Mouse (Mus musculus): ENCODE data around the gene Casq1. TPM values are rescaled to one million over a fixed set of nuclear protein-coding genes. Genes with fewer than 3 reads are reported as not detected.

Casq1 gene
- polyA plus RNA-seq, 1 experiment from 2014 or later, result 3.6 TPM

DNA sequence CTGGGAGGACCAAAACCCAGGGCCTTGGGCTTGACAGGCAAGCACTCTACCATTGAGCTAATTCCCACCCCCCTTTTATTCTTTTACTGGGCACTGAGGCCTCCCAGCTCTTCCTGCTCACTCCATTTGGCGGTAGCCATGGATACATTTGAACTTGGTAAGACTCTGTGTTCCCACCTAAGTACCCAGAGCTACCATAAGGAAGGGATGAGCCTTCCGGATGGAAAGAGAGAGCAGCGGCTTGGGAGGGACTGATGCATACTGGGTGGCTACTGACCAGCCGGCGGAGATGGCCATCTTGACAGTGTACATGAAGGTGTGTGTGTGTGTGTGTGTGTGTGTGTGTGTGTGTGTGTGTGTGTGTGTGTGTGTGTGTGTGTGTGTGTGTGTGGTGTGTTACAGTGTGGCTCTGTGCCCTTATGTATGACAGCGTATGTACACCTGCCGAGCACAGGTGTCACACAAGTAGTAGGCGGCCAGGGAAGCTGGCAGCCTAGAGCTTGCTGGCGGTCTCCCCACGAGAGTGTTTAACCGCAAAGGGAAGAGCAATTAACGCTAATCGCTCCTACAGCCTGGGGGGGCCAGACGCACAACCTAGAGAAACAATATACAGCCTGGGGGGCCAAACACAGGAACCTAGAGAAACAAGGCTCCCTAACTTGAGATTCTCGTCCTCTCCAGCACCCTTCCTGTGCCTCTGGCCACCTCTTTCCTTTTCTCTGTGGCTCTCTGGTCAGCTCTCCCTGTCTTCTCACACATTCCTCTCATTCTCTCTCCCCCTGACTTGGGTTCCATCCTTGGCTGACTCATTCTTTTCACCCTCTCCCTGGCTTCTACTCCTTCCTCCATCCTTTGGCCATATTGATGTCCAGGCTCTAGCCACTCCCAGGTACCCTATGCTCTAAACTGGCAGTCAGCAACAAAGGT, 14.6 kb downstream of the Casq1 start:
- H3K4me1 ChIP-seq, result peaks cover 64% of the 10 kb centered on the region
- peak overlapping the region; percentile 79 for H3K9ac ChIP-seq

DNA sequence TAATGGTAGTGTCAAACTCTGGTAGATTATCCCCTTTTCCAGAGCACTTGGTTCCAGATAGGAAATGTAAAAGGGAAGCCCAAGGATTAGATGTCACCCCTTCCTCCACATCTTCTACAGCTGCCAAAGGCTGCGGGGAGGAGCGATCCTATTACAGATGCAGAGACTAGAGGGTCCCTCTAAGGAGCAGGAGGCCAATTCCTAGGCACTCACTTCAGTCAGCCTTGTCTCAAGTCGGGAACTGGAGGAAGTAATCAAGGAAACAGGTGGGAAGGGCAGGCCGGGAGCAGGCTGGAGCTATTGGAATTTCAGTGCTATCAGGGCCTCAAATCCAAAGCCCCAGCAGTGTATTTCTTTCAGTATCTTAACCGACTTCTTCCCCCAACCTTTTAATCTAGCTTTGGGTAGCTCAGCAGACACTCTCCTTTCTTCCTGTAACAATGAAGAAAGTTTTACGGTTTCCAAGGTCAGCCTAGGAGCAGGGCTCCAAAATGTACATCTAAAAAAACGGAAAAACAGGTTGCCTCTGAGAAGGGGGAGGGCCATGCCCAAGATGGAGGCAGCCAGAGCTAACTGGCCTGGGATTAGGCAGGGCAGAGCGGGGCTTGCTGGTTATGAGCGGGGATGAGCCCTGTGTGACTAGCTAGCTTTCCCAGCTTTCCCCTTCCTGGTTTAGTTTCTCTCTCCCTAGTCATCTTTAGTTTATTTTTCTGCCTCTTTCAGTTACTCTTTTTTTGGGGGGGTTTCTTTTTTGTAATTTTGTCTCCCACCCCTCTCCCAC, 15.4 kb downstream of the Casq1 start:
- Histone ChIP-seq H3K4me1 (peaks cover 64% of the 10 kb centered on the region), H3K4me3 (peak overlapping the region; percentile 65; the same call in 1 of the 2 replicates)
- WGBS, result 27% methylated on average over 9 of the region's 9 CpGs

More for the DNA sequence above, 14.6 kb downstream of the Casq1 start:
- H3K9me3 ChIP-seq, result no peaks in the 10 kb centered on the region
- peak overlapping the region; percentile 77 for H3K4me2 ChIP-seq (replicated peaks)
- H3K27ac ChIP-seq, result peak overlapping the region; percentile 83
- peaks cover 17% of the 10 kb centered on the region for H3K36me3 ChIP-seq
- peak overlapping the region; percentile 65 for H3K4me3 ChIP-seq
- WGBS, result 39% methylated on average over 15 of the region's 15 CpGs
- no peak for ATAC-seq (ENCODE audit: insufficient number of reproducible peaks, insufficient read depth, low FRiP score, low TSS enrichment)
- H3K27me3 ChIP-seq, result no peaks in the 10 kb centered on the region

GRCm38 (mm10) chr1:172203566-172203965, 16.1 kb downstream of the Casq1 start:
- H3K4me1 ChIP-seq, result peaks cover 64% of the 10 kb centered on the region
- no peak overlapping the region for H3K4me3 ChIP-seq
- ATAC-seq (ENCODE audit: insufficient number of reproducible peaks, insufficient read depth, low FRiP score, low TSS enrichment), result no peak
- peak overlapping the region; percentile 83 for H3K27ac ChIP-seq
- H3K27me3 ChIP-seq, result no peaks in the 10 kb centered on the region
- H3K4me2 ChIP-seq (replicated peaks), result peak overlapping the region; percentile 77
- no peaks in the 10 kb centered on the region for H3K9me3 ChIP-seq
- no peak overlapping the region for H3K9ac ChIP-seq
- 7% methylated on average over 4 of the region's 4 CpGs for WGBS
- H3K36me3 ChIP-seq, result peaks cover 31% of the 10 kb centered on the region

More for the DNA sequence above, 15.4 kb downstream of the Casq1 start:
- no peak overlapping the region; the same call in 1 of the 2 replicates for H3K9ac ChIP-seq
- peaks cover 26% of the 10 kb centered on the region for H3K36me3 ChIP-seq
- no peaks in the 10 kb centered on the region for H3K27me3 ChIP-seq
- H3K4me2 ChIP-seq (replicated peaks), result peak overlapping the region; percentile 77
- peak overlapping the region; percentile 83 for H3K27ac ChIP-seq
- no peak for ATAC-seq (ENCODE audit: insufficient number of reproducible peaks, insufficient read depth, low FRiP score, low TSS enrichment)
- H3K9me3 ChIP-seq, result no peaks in the 10 kb centered on the region

GRCm38 (mm10) chr1:172202894-172203522, 16.7 kb downstream of the Casq1 start:
- 24% methylated on average over 2 of the region's 2 CpGs for WGBS
- H3K9me3 ChIP-seq, result no peaks in the 10 kb centered on the region
- peak; percentile 7; the same call in 1 of the 2 replicates for ATAC-seq (ENCODE audit: insufficient number of reproducible peaks, insufficient read depth, low FRiP score, low TSS enrichment)
- peak overlapping the region; percentile 77 for H3K4me2 ChIP-seq (replicated peaks)
- peaks cover 37% of the 10 kb centered on the region for H3K36me3 ChIP-seq
- peaks cover 64% of the 10 kb centered on the region for H3K4me1 ChIP-seq
- H3K27me3 ChIP-seq, result no peaks in the 10 kb centered on the region
- peak overlapping the region; percentile 83 for H3K27ac ChIP-seq
- no peak overlapping the region for H3K4me3 ChIP-seq
- no peak overlapping the region for H3K9ac ChIP-seq

DNA sequence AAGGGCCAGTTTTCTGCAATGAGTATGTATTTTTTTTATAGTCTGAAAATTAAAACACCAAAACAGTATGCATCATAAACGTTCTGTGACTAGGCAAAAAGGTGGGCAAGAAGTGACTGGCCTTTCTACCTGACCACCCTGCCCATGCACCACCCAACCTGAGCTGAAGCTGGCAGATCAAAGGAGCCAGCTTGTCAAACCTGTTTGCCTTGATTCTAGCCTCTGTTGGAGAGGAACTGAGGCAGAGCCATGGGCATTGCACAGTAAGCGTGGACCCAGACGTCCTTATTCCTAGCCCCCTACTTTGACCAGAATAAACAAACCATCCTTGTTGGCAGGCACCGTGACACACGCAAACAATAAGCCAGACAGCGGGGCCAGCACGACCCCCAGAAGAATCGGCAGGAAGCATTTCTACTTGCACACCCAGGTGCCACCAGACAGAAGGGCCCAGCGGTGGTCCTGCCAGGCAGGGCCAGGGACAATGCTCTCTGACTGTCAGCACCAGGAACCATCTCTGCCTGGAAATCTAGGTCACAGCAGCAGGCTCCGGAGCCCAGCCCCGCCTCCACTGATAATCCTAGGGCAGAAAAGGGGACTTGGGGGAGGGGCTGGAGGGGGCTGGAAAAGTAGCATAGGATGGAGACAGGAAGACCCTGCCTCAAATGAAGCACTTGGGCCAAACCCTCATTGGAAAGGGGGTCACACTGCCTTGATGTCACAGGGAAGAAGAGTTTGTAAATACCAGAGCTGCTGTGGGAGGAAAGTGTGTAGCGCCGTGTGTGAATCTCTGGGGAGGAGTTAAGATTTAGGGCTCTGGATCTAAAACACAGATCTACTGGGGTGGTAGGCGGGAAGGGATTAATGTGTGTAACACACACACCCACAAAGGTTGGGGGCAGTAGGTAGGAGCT, 17.4 kb downstream of the Casq1 start:
- Histone ChIP-seq H3K4me2 (replicated peaks) (peak overlapping the region; percentile 77), H3K9ac (peak overlapping the region; percentile 27; the same call in 1 of the 2 replicates), H3K4me3 (no peak overlapping the region), H3K27ac (peak overlapping the region; percentile 83), H3K27me3 (no peaks in the 10 kb centered on the region), H3K36me3 (peaks cover 45% of the 10 kb centered on the region), H3K9me3 (no peaks in the 10 kb centered on the region), H3K4me1 (peaks cover 61% of the 10 kb centered on the region)
- no peak for ATAC-seq (ENCODE audit: insufficient number of reproducible peaks, insufficient read depth, low FRiP score, low TSS enrichment)
- 23% methylated on average over 14 of the region's 14 CpGs for WGBS

- Histone ChIP-seq H3K4me2 (replicated peaks) (no peak overlapping the region; the same call in 1 of the 2 replicates), H3K9ac (no peak overlapping the region), H3K27ac (peak overlapping the region; percentile 71), H3K9me3 (no peaks in the 10 kb centered on the region), H3K27me3 (no peaks in the 10 kb centered on the region), H3K4me3 (no peak overlapping the region), H3K36me3 (peaks cover 57% of the 10 kb centered on the region), H3K4me1 (peaks cover 55% of the 10 kb centered on the region)
- WGBS, result 38% methylated on average over 7 of the region's 7 CpGs
- ATAC-seq (ENCODE audit: insufficient number of reproducible peaks, insufficient read depth, low FRiP score, low TSS enrichment), result no peak
These were observed 18.7 kb downstream of the Casq1 start for GRCm38 (mm10) chr1:172200871-172201447.

GRCm38 (mm10) chr1:172200161-172200560, 19.5 kb downstream of the Casq1 start:
- whole genome bisulfite sequencing, result 76% methylated on average over 5 of the region's 5 CpGs
- Histone ChIP-seq H3K27ac (peak overlapping the region; percentile 23; the same call in 1 of the 2 replicates), H3K9me3 (no peaks in the 10 kb centered on the region), H3K9ac (no peak overlapping the region), H3K4me2 (replicated peaks) (no peak overlapping the region), H3K36me3 (peaks cover 65% of the 10 kb centered on the region), H3K27me3 (no peaks in the 10 kb centered on the region), H3K4me1 (peaks cover 48% of the 10 kb centered on the region), H3K4me3 (no peak overlapping the region)
- ATAC-seq (ENCODE audit: insufficient number of reproducible peaks, insufficient read depth, low FRiP score, low TSS enrichment), result no peak

DNA sequence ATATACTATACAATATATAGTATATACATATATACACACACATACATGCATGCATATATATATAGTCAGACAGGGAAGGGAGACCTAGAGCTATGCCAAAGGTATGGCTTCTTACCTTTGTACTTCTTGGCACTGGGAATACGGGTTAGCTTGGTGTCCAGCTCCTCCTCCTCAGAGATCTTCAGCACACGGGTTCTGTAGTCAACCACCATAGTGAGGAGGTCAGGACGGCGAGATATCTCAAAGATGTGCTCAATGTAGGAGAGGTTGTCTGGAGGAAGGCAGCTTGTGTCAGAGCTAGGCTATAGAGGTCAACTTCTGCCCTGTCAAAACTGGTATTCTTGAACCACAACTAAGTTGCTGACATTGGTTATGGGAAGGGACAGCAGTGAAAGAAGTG, 20.7 kb downstream of the Casq1 start:
- peaks cover 77% of the 10 kb centered on the region for H3K36me3 ChIP-seq

DNA sequence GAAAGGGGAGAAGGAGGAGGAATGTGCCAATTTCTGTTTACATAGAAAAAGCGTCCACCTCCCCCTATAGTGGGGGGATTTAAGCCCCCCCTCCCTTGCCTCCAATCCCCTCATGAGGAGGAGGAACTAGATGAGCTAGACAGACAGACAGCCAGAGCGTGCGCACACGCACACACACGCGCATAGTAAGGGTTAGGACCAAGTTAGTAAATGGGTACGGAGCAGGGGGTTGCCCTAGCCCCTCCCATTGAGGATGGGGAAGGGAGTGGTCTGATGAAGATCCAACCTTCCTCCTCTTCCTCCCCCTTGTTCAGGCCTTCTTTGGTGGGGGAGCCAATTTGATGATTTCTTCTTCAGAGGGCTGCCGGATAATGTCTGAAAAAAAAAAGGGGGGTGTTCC, 21.4 kb downstream of the Casq1 start:
- Histone ChIP-seq H3K4me2 (replicated peaks) (no peak overlapping the region), H3K9me3 (no peaks in the 10 kb centered on the region), H3K36me3 (peaks cover 82% of the 10 kb centered on the region), H3K27ac (no peak overlapping the region), H3K9ac (no peak overlapping the region), H3K4me3 (no peak overlapping the region), H3K27me3 (no peaks in the 10 kb centered on the region), H3K4me1 (peaks cover 30% of the 10 kb centered on the region)
- no peak for ATAC-seq (ENCODE audit: insufficient number of reproducible peaks, insufficient read depth, low FRiP score, low TSS enrichment)
- 89% methylated on average over 8 of the region's 8 CpGs for whole genome bisulfite sequencing

More for the DNA sequence above, 20.7 kb downstream of the Casq1 start:
- Histone ChIP-seq H3K4me3 (no peak overlapping the region), H3K4me1 (peaks cover 36% of the 10 kb centered on the region), H3K27me3 (no peaks in the 10 kb centered on the region), H3K4me2 (replicated peaks) (no peak overlapping the region), H3K27ac (no peak overlapping the region), H3K9ac (no peak overlapping the region), H3K9me3 (no peaks in the 10 kb centered on the region)
- WGBS, result 90% methylated on average over 4 of the region's 4 CpGs
- no peak for ATAC-seq (ENCODE audit: insufficient number of reproducible peaks, insufficient read depth, low FRiP score, low TSS enrichment)

- WGBS, result 76% methylated on average over 5 of the region's 5 CpGs
- Histone ChIP-seq H3K36me3 (peaks cover 82% of the 10 kb centered on the region), H3K4me1 (peaks cover 25% of the 10 kb centered on the region)
These were observed 21.8 kb downstream of the Casq1 start for GRCm38 (mm10) chr1:172197851-172198250.

More at GRCm38 (mm10) chr1:172197851-172198250, 21.8 kb downstream of the Casq1 start:
- Histone ChIP-seq H3K9me3 (no peaks in the 10 kb centered on the region), H3K9ac (no peak overlapping the region), H3K27me3 (no peaks in the 10 kb centered on the region), H3K4me2 (replicated peaks) (no peak overlapping the region), H3K27ac (no peak overlapping the region), H3K4me3 (no peak overlapping the region)
- no peak for ATAC-seq (ENCODE audit: insufficient number of reproducible peaks, insufficient read depth, low FRiP score, low TSS enrichment)

All from embryonic facial prominence, embryonic 12.5 days (tissue).